Mouse (Mus musculus): ENCODE results near the gene Dstn. TPM values are rescaled to one million over a fixed set of nuclear protein-coding genes. Genes with fewer than 3 reads are reported as not detected.

The Dstn gene
- 14.5 and 36.0 TPM in 2 replicates for polyA plus RNA-seq (2012; rRNA removed; ENCODE audit: low replicate concordance)

GRCm38 (mm10) chr2:143914760-143915599 lies at the start of gene Dstn:
Gene Dstn (plus strand): TSS chr2:143915320.

Other genes with a start within 250 kb of the Dstn start
- gene Bfsp1, start 52.1 kb upstream of the Dstn start, polyA plus RNA-seq (2012; rRNA removed; ENCODE audit: low replicate concordance), result 0.34 and 0.80 TPM in 2 replicates
- gene Rrbp1, start 95.9 kb downstream of the Dstn start, polyA plus RNA-seq (2012; rRNA removed; ENCODE audit: low replicate concordance), result 56.8 and 58.8 TPM in 2 replicates
- not detected in 2 replicates for gene Banf2, start 117.7 kb downstream of the Dstn start, polyA plus RNA-seq (2012; rRNA removed; ENCODE audit: low replicate concordance)

Measured in mammary gland, adult 2 months (tissue).